Mouse (Mus musculus): ENCODE measurements around the gene Fam168a. TPM values are rescaled to one million over a fixed set of nuclear protein-coding genes. Genes with fewer than 3 reads are reported as not detected.

Gene Fam168a
- polyA plus RNA-seq, 1 experiment from 2014 or later, result 97.8 TPM

- no peak overlapping the region for H3K27ac ChIP-seq (replicated peaks)
- 69% methylated on average over 15 of the region's 15 CpGs for WGBS
- H3K9ac ChIP-seq, result no peak overlapping the region
- H3K27me3 ChIP-seq, result no peaks in the 10 kb centered on the region
- no peaks in the 10 kb centered on the region for H3K9me3 ChIP-seq
- H3K36me3 ChIP-seq, result no peaks in the 10 kb centered on the region
- ATAC-seq (ENCODE audit: low read depth), result no peak
- no peak overlapping the region for H3K4me2 ChIP-seq
- no peak overlapping the region for H3K4me3 ChIP-seq
- H3K4me1 ChIP-seq (replicated peaks), result no peaks in the 10 kb centered on the region; the same call in 1 of the 2 replicates
Observed at GRCm38 (mm10) chr7:100678948-100679880, 27.2 kb upstream of the Fam168a start.

GRCm38 (mm10) chr7:100681132-100681531, 25.3 kb upstream of the Fam168a start:
- 61% methylated on average over 5 of the region's 5 CpGs for WGBS
- H3K9me3 ChIP-seq, result no peaks in the 10 kb centered on the region

GRCm38 (mm10) chr7:100683241-100683640, 23.2 kb upstream of the Fam168a start:
- Histone ChIP-seq H3K4me1 (replicated peaks) (no peaks in the 10 kb centered on the region; the same call in 1 of the 2 replicates), H3K9me3 (no peaks in the 10 kb centered on the region), H3K9ac (no peak overlapping the region), H3K27ac (replicated peaks) (no peak overlapping the region), H3K36me3 (no peaks in the 10 kb centered on the region), H3K4me3 (no peak overlapping the region), H3K27me3 (no peaks in the 10 kb centered on the region), H3K4me2 (no peak overlapping the region)
- 93% methylated on average over 1 of the region's 1 CpGs for WGBS
- ATAC-seq (ENCODE audit: low read depth), result no peak

More at GRCm38 (mm10) chr7:100681132-100681531, 25.3 kb upstream of the Fam168a start:
- Histone ChIP-seq H3K27me3 (no peaks in the 10 kb centered on the region), H3K4me1 (replicated peaks) (no peaks in the 10 kb centered on the region; the same call in 1 of the 2 replicates), H3K4me3 (no peak overlapping the region), H3K4me2 (no peak overlapping the region), H3K9ac (no peak overlapping the region), H3K27ac (replicated peaks) (no peak overlapping the region), H3K36me3 (no peaks in the 10 kb centered on the region)
- ATAC-seq (ENCODE audit: low read depth), result no peak

GRCm38 (mm10) chr7:100684081-100684480, 22.4 kb upstream of the Fam168a start:
- no peak overlapping the region for H3K4me2 ChIP-seq
- no peaks in the 10 kb centered on the region; the same call in 1 of the 2 replicates for H3K4me1 ChIP-seq (replicated peaks)
- H3K27me3 ChIP-seq, result no peaks in the 10 kb centered on the region
- no peak overlapping the region for H3K4me3 ChIP-seq
- 80% methylated on average over 5 of the region's 5 CpGs for WGBS
- no peak overlapping the region for H3K27ac ChIP-seq (replicated peaks)
- no peaks in the 10 kb centered on the region for H3K36me3 ChIP-seq
- no peaks in the 10 kb centered on the region for H3K9me3 ChIP-seq
- ATAC-seq (ENCODE audit: low read depth), result no peak
- no peak overlapping the region for H3K9ac ChIP-seq

- 55% methylated on average over 7 of the region's 7 CpGs for WGBS
- Histone ChIP-seq H3K27ac (replicated peaks) (no peak overlapping the region), H3K36me3 (no peaks in the 10 kb centered on the region), H3K9ac (no peak overlapping the region), H3K9me3 (no peaks in the 10 kb centered on the region), H3K4me2 (no peak overlapping the region), H3K27me3 (no peaks in the 10 kb centered on the region), H3K4me3 (no peak overlapping the region), H3K4me1 (replicated peaks) (no peaks in the 10 kb centered on the region; the same call in 1 of the 2 replicates)
- no peak for ATAC-seq (ENCODE audit: low read depth)
Observed at GRCm38 (mm10) chr7:100684538-100684937, 21.9 kb upstream of the Fam168a start.

- Histone ChIP-seq H3K36me3 (no peaks in the 10 kb centered on the region), H3K9me3 (no peaks in the 10 kb centered on the region), H3K27me3 (no peaks in the 10 kb centered on the region), H3K4me1 (replicated peaks) (no peaks in the 10 kb centered on the region; the same call in 1 of the 2 replicates), H3K9ac (no peak overlapping the region), H3K4me2 (no peak overlapping the region), H3K4me3 (no peak overlapping the region), H3K27ac (replicated peaks) (no peak overlapping the region)
- WGBS, result 44% methylated on average over 13 of the region's 13 CpGs
- ATAC-seq (ENCODE audit: low read depth), result peak; percentile 68; the same call in 1 of the 2 replicates
Observed at GRCm38 (mm10) chr7:100685061-100686030, 21.1 kb upstream of the Fam168a start.

- WGBS, result 75% methylated on average over 7 of the region's 7 CpGs
Observed at GRCm38 (mm10) chr7:100688471-100688870, 18.0 kb upstream of the Fam168a start.

GRCm38 (mm10) chr7:100693199-100693598, 13.2 kb upstream of the Fam168a start:
- Histone ChIP-seq H3K27me3 (no peaks in the 10 kb centered on the region), H3K4me1 (replicated peaks) (no peaks in the 10 kb centered on the region), H3K4me2 (no peak overlapping the region), H3K27ac (replicated peaks) (no peak overlapping the region), H3K9me3 (no peaks in the 10 kb centered on the region), H3K4me3 (no peak overlapping the region), H3K9ac (no peak overlapping the region), H3K36me3 (no peaks in the 10 kb centered on the region)
- 80% methylated on average over 8 of the region's 8 CpGs for WGBS
- ATAC-seq (ENCODE audit: low read depth), result no peak

More at GRCm38 (mm10) chr7:100688471-100688870, 18.0 kb upstream of the Fam168a start:
- Histone ChIP-seq H3K9me3 (no peaks in the 10 kb centered on the region), H3K27ac (replicated peaks) (no peak overlapping the region), H3K27me3 (no peaks in the 10 kb centered on the region), H3K4me2 (no peak overlapping the region), H3K4me1 (replicated peaks) (no peaks in the 10 kb centered on the region), H3K9ac (no peak overlapping the region), H3K4me3 (no peak overlapping the region), H3K36me3 (no peaks in the 10 kb centered on the region)
- ATAC-seq (ENCODE audit: low read depth), result no peak

GRCm38 (mm10) chr7:100699771-100700770, 6.4 kb upstream of the Fam168a start:
- Histone ChIP-seq H3K4me1 (replicated peaks) (no peaks in the 10 kb centered on the region), H3K27ac (replicated peaks) (no peak overlapping the region), H3K4me2 (no peak overlapping the region), H3K4me3 (no peak overlapping the region), H3K36me3 (no peaks in the 10 kb centered on the region), H3K9ac (no peak overlapping the region), H3K27me3 (no peaks in the 10 kb centered on the region), H3K9me3 (no peaks in the 10 kb centered on the region)
- 52% methylated on average over 8 of the region's 8 CpGs for WGBS
- no peak for ATAC-seq (ENCODE audit: low read depth)

- peaks cover 24% of the 10 kb centered on the region for H3K4me1 ChIP-seq (replicated peaks)
- H3K4me3 ChIP-seq, result peak overlapping the region; percentile 84
- H3K27me3 ChIP-seq, result no peaks in the 10 kb centered on the region
- H3K4me2 ChIP-seq, result peak overlapping the region; percentile 73
- H3K9ac ChIP-seq, result peak overlapping the region; percentile 98
- WGBS, result under 1% methylated on average over 23 of the region's 23 CpGs
- H3K36me3 ChIP-seq, result no peaks in the 10 kb centered on the region
- peak; percentile 76 for ATAC-seq (ENCODE audit: low read depth)
- H3K9me3 ChIP-seq, result no peaks in the 10 kb centered on the region
- peak overlapping the region; percentile 100 for H3K27ac ChIP-seq (replicated peaks)
Observed at GRCm38 (mm10) chr7:100706883-100707480, 547 bp downstream of the Fam168a start.

GRCm38 (mm10) chr7:100718741-100719140, 12.3 kb downstream of the Fam168a start:
- no peak overlapping the region for H3K4me2 ChIP-seq
- WGBS, result 90% methylated on average over 5 of the region's 5 CpGs
- H3K27me3 ChIP-seq, result no peaks in the 10 kb centered on the region
- H3K9me3 ChIP-seq, result no peaks in the 10 kb centered on the region
- peaks cover 25% of the 10 kb centered on the region for H3K4me1 ChIP-seq (replicated peaks)
- no peak overlapping the region for H3K27ac ChIP-seq (replicated peaks)
- no peak overlapping the region for H3K9ac ChIP-seq
- H3K36me3 ChIP-seq, result no peaks in the 10 kb centered on the region
- no peak overlapping the region for H3K4me3 ChIP-seq
- no peak for ATAC-seq (ENCODE audit: low read depth)
